Mouse (Mus musculus) urinary bladder, adult 18-20 months (tissue): ENCODE data around the gene Blcap.

ENCODE experiments used
- DNase-seq, 2 experiments: peaks; one replicate each; pipeline ENCODE4 v3.0.0; 2022; ENCODE audit warnings: low spot score in 2 of 2, mixed read lengths in 2 of 2

The Blcap gene

DNA sequence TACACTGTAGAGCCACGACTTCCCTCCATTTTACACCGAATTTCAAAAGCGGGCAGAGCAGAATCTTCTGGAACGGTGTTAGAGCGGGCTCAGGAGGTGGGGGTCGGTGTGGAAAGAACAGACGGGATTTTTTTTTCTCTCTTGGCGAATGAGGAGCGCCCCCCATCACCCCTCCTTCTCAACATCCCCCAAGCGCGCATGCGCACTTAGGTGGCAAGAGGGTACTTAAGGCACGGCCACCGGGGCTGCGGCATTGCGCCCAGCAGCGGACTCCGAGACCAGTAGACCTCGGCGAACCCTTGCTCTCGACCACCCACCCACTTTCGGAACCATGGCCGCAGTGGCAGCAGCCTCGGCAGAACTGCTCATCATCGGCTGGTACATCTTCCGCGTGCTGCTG lies 11.2 kb downstream of the Blcap start, which contains the start of gene Nnat:
Gene Nnat (plus strand): TSS at position 221 of the 400 bp plus-strand sequence.
- DNase-seq = no peak

DNA sequence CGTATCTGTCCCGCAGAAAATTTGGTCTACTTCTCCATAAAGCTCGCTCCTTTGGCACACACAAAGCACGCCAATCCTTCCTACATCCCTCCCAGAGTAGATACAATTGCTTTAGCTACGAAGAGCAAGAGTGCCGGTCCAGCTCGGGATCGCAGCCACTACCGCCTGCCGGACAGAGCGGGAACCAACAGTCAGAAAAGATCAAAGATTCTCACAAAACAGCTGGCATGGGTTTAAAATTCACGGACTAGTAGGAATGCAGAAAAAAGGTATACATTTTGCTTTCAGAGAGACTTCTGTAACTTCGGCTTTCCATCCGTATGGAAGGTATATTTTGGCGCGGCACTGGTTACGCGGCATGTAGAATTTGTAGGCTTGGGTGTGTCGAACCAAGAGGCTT lies 11.6 kb downstream of the Blcap start:
- DNase-seq = no peak

DNA sequence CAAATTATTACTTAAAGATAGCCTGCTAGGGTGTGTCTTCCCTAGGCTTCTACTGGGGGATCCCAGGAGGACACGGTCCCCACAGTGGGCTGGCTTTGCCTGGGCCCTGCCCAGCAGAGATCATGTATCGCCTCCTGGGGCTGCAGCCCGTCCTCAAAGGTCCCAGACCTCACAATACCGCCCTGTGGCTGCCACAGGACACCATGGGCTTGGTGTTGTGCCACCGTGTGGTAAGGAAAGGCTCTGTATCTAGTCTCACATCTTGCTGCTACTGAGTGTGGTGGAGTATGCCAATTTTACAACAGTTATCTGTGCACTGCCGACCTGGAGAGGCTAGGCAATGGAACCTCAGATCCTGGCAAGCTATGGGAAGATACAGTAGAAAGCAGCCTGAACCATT lies 12.6 kb downstream of the Blcap start:
- DNase-seq = no peak

DNA sequence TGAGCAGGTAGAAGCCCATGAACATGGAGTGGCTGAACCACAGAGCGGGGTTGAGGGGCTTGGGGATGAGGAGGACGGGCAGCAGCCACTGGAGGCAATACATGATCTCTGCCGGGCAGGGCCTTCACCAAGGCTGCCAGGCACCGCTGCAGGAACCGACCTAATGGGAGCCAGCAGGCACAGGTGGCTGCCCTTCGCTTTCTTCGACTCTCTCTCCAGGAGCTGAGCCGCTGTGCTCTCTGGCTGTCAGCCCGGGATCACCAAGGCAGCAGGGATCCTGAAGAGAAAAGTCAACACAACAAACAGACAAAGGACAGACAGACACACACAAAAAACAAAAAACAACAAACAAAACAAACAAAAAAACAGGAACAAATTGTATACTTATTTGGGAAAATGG lies 13.0 kb downstream of the Blcap start:
- no peak for DNase-seq

DNA sequence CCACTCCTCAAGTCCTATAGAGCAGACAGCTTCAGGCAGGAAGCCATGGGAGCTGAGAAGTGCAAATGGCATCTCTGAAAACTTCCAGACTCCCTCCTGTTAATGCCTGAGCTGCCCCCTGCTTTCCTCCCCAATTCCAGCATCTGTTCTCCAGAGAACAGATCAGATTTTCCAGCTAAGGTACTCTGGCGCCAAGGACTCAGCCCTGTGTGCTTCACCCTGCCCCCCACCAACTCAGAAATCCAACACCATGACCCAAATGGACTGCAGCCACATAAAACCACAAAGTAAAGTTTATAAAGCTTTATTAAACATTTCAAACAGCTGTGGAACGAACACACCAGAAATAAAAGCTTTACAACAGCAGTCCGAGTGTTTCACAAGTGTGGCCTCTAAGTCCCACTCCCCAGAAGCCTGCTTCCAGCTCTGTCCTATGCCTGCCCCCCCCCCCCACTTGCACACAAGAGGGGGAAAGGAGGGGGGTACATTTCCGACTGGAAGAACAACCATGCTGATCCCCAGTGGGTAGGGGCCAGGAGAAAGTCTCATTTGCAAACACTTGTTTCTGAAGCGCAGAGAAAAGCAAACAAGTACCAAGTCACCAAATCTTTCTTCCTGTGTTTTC lies 14.9 kb downstream of the Blcap start:
- DNase-seq = no peak

DNA sequence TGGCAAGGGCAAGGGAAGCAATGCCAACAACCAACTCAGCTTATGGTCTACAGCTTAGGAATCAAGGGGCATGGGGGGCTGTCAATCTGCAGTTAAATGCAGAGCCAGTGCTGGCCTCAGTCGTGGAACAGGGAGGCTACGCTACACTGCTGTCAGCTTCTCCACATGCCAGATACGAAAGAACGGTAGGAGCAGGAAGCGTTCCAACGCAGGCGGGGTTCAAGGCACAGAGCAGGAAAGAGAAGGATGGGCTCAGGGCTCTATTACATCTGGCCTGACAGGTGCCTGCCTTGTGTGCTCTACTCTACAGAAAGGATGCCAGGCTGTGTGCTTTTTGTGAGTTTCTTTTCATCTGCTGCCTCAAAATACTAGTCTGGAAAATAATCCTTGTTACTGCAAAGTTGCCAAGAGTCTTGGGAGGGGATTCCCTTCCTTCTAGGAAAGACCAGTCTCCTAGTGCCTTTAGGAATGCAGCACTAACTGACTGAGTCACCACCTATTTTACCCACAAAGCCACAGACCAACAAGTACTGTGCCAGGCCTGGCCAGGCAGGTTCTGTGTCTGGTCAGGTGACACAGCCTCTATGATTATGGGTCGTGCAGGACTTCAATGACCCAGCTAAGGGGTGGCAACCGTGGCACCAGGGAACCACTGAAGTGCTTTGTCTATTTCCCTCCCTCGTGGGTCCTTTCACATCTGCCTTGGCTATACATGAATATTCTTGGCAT lies 18.8 kb downstream of the Blcap start:
- peak; percentile 32 to 52 for DNase-seq

DNA sequence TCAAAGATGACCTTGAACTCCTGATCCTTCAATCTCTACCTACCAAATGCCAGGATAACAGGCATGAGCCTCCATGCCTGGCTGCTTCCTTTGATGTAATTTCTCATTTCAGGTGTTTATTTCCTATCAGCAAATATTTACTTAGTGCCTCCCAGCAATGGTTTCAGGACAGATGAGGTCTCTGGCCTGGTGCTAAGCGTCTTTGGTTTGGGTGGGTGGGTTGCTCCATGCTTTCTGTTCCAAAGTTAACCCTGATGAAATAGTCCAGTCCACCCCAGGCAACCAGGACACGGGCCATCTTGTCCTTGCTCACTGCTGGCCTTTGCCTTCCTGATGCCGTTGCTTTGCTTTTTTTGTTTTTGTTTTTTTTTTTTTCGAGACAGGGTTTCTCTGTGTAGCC lies 20.8 kb downstream of the Blcap start:
- no peak for DNase-seq

DNA sequence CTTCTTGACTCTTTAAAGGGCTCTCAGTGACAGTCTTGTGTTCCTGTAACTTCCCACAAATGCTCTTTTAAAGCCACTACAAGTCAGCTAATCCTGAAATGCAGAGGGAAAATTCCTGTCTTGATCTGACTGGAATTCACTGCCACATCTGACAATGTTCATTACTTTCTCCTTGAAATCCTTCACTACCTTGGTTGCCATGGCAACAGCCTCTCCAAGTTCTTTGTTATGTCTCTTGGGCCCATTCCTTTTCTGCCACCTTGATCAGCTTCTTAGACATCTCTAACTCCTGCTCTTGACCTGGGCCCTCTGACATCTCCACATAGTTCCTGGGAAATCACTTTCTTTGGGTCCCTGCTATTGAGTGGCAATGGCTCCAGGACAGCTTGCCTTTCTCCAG lies 24.4 kb downstream of the Blcap start:
- no peak for DNase-seq

DNA sequence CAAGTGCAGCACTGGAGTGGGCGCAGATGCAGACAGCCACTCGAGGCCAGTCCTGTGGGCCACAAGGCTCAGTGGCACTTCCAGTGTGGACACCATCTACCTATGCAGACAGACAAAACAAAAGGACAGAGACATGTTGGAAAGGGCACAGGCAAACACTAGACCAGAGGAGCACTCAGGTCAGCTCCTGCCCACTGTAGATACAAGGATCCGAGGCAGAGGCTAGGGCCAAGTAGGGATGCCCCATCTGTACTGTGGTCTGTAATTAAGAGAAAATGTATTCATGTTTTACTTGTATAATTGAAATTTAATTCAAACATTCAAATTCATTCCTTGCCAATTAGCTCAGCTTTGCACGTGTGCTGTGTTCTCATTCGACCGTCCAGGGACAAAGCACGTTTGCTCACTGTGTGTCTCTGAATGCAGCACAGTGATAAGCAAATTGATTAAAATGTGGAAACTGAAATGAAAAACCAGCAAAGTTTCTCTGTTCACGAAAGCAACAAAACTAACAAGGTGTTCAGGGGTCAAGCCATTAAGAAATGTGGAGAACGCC lies 26.7 kb downstream of the Blcap start:
- DNase-seq = no peak

DNA sequence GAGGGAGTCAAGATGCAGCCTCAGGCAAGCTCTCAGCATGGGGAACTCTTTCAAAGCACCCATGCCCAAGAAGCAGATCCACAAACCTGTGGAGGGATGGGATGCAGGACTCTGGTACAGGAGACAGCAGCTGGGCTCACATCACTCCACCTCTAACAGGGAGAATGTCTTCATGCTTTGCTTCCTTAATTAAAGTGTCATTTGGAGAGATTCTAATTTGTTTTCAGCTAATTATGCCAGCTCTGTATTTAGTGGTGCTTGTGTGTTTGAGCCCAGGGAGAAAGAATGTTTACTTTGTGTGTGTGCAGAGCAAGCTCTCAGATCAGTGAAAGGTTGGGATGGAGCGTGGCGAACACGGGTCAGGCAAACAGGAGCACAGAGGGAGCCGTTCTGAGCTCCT lies 28.7 kb downstream of the Blcap start:
- no peak for DNase-seq

DNA sequence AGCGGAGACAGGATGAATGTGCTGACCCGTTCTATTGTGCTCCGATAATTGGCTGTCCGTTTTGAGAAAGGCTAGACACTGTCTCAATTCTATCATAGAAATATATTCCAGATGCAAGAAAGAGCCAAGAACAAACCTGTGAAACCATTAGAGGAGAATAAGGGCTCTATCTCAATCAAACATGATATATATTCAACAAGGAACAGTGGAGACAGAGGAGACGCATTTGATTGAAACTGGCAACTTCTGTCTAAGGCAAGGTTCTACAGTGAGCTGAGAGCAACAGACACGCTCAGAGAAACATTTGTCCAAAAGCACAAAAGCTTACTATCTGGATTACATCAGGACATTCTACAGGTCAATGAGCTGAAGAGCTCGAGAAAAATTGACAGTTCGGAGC lies 29.4 kb downstream of the Blcap start:
- DNase-seq = no peak

DNA sequence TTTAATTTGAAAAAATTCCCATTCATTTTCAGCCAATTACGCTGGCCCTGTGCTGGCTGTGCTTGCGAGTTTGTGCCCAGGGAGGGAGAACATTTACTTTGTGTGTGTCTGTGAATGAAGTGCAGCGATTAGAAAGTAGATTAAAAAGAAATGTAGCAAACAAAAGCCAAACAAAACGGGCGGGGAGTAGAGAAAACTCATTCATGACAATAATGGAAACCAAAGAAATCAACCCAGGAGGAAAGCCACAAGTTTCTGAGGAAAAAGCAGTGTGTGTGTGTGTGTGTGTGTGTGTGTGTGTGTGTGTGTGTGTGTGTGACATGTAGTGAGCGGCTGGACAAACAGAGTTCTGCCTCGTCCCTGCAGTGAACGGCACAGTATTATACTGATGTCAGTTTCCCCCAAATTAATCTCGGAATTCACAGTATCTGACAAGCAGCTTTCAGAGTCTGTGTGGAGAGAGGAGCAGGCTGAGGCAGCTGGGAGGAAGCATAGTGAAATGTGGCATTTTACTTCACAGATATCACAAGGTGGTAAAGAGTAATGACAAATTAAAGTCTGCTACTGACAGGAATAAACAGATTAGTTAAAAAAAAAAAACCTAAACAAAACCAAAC lies 30.0 kb downstream of the Blcap start:
- DNase-seq = no peak

DNA sequence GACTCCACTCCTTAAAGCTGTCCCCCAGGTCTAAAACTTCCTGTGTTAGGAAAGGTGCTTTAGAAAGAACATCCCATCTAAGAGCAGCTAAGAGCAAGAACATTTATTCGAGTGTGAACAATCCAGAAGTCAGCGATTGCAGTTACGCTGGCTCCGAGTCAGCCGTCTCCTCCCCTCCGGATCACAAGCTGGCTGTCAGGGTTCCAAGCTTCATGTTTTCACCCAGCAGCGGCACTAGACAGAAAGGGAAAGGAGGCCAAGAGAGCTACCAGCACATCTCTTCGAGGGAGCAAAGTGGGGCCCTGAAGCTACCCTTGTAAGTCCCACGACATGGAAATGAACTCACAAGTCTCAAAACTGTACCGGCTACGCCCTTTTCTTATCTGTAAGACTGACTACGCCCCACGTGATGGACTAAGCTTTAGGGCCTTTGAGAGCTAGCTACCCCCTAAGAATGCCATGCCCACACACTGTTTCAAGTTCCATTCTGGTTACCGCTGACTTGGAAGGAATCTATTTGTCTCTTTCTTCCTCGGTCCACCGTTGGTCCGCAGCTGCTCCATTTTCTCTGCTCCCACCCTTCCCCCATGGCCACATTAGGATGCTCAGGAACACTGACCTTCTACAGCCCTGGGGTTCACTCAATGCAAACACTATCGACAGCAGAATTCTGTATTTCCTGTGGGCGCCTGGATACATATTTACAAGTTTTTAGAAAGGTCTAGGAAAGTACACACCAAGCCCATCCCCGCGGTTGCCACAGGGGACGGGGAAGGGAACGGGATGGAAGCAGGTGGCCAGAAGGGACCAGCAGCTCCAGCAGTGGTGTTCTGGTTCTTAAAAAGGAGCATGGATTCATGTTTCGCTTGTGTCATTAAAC lies 30.8 kb downstream of the Blcap start:
- DNase-seq = peak in 1 of 2 experiments; percentile 42

DNA sequence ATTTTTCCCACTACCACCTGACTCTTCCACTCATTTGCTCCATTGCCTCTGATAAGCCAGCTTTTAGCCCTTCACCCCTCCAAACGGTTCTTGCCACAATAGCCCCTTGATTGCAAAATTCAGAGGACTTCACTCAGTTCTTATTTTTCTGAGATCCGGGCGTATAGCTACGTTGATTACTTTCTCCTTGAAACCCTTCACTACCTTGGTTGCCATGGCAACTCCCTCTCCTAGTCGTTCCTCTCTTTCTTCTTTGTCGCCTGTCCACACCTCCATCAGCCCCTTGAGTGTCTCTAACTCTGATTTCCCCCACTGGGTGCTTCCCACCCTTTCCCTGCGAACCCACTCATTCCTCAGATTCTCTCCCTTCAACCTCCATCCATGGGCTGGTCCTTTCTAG lies 34.0 kb downstream of the Blcap start:
- no peak for DNase-seq

DNA sequence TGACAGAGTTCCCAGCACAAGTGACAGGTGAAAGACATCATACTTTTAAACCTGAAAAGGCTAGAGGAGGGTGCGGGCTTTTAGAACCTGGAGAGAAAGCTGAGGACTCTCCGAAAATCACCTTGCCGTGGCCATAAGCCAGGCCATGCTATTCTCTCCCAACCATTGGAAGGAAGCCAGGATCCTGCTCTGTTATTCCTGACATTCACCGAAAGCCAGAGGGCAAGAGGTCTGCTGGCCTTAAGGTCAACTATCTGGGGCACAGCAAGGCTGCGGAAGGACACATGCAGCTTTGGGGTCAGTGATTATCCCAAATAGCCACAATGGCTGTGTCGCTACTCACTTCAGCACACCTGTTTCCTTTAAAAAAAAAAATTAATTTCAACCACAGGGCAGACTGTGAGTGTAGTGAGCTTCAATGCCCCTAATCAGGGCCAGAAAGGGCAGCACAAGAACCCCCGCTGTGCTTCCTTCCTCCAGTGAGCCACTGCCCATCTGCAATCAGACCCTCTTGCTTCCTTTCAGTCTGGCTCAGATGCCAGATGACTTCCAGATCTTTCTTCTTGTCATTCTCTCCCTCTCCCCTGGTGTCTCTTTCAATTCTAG lies 34.5 kb downstream of the Blcap start:
- no peak for DNase-seq

DNA sequence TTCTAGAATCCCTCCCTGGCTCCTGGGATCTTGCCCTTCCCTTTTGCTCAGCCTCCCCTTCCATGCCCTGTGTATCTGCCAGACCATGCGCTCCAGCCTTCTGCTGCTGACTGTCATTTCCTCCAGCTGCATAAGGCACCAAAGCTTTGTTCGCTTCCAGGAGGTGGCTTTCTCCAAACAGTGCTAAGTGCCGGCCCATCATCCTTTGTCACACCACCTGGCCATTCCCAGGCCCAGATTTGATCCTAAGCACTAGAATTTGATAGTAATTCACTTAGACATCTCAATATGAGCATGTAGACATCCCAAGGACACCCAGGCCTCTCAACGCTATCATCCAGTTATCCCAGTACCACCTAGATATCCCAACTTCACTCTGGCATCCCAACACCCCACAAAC lies 36.9 kb downstream of the Blcap start:
- no peak for DNase-seq

DNA sequence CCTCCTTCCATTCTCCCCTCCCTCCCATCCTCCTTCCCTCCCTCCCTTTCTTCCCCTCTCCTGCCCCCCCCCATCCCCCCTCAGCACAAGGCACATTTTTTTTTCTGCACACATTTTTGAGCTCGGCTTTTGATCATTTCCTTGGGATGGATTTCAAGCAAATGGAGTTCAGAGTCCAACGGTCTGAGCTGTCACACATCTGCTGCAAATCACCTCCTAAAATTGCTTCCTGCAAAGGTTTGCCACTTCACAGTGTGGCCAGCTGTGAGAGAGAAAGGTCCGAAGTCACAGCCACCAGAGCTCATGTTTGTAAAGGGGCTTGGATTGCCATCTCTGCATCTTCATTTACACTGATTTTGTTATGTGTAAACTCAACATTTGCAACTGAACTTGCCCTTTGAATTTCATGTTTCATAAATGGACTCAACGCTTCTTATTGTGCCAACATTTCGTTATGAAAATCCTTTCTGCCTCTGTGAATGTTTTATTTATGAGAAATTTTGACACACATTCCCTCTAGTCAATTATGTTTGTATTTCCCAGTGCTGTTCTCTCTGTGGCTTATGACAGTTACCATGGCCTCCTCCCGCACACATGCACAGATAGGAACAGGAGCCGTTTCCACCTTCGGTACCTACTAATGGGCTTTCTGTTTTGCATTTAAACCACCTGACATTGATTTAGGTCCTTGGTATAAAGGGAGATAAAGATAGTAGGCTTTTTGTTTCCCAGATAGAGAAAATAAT lies 39.2 kb downstream of the Blcap start:
- no peak for DNase-seq

DNA sequence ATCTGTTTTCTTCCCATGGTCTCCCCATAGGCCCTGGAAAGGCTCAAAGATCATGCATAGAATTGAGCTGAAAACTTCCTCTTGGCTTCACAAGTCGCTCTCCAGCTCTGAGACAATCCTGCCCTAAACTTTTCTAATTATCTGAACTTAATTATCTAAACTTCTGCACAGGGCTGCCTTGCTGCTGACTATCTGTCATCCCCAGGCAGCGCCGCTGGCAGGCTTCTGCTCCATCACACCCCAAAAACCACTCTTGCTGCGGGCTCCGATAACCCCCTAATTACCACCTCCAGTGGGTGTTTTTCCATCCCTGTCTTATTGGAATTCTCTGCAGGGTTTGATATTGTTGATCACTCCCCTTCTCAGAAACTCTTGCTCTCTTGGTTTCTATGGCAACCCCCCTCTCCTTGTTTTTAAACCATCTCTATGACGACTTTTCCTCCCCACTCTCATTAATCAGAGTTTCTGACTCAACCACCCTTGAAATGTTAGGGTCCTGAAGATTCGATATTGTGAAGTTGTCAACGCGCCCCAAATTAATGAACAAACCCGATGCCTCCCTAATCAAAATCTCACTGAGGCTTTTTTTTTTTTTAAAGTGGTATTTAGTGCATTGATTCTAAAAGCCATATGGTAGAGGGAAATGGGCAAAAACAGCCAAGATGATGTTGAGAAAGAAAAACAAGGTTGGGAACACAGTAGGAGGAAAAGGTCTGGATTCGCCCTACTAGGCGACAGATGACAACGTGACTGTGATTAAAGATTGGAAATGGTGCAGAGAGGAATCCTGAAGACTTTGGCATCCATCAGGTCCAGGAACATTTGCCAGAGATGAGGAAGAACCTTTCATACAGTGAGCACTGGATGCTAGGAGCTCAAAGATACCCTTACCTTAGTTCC lies 40.8 kb downstream of the Blcap start:
- DNase-seq = no peak

DNA sequence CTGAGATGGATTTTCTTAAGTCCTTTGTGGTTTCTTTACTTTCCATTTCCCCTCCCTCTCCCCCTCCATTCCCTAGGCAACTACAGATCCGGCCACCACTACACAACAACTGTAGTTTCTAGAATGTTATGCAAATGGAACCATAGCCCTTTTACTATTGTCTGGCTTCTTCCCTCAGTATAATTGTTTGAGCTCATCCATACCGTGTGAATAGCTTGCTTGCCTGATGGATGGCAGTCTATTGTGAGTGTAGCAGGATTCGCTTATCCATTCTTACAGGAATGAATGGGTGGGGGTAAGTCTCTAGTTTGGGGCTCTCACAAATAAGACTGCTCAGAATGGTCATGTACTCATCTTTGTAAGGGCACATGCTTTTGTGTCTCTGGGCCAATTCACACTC lies 48.5 kb downstream of the Blcap start:
- DNase-seq = no peak

DNA sequence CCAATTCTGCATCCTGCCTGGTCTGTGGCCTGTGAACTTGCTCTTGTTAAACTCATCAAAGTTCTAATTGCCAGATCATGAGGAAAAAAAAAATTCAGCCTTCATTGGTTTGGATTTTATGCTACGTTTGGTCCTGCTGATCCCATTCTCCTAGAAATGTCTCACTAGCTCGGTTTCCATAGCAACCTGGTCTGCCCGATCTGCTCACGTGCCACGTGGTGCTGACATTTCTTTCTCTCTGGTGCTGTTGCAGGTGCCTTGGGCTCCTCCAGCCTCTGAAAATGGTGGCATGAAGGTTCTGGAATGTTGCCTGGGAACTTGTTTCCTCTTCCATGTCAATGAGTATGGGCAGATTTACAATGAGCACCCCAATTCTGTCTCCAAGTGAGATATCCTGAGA lies 50.6 kb downstream of the Blcap start:
- no peak for DNase-seq
